Mouse (Mus musculus) CH12.LX (cell line): ENCODE data around the gene Serac1. TPM values are rescaled to one million over a fixed set of nuclear protein-coding genes. Genes with fewer than 3 reads are reported as not detected.
A peak's percentile ranks its signal among the peaks of the same experiment; 100 is the strongest.

Source experiments
- DNase-seq: peaks from one replicate; pipeline ENCODE4 v3.0.0-alpha.2; 2013; ENCODE audit errors: extremely low read depth
- H3K27ac ChIP-seq: 2 replicates; pipeline ENCODE4 v1.5.1; 2012; ENCODE audit warnings: low read depth, mild to moderate bottlenecking, control low read depth, moderate library complexity; ENCODE audit not compliant: insufficient read depth
- H3K27me3 ChIP-seq: replicated peaks from 2 replicates; pipeline ENCODE3; 2012; ENCODE audit warnings: inconsistent platforms
- H3K36me3 ChIP-seq, 2 experiments: replicated peaks in 1 of 2; 2 replicates each; pipeline versions ENCODE3 to v1.6.1; 2012; ENCODE audit warnings: inconsistent platforms in 1 of 2, low read length in 1 of 2, mild to moderate bottlenecking in 1 of 2, mixed read lengths in 1 of 2, moderate library complexity in 1 of 2; ENCODE audit not compliant: control insufficient read depth in 1 of 2, insufficient read depth in 1 of 2
- H3K4me1 ChIP-seq, 2 experiments: 2 replicates each; pipeline ENCODE4 v1.6.1; 2012; ENCODE audit warnings: inconsistent platforms in 1 of 2, moderate library complexity in 1 of 2; ENCODE audit not compliant: insufficient read depth in 2 of 2, control insufficient read depth in 1 of 2
- H3K4me2 ChIP-seq: 2 replicates; pipeline ENCODE4 v1.6.1; 2012; ENCODE audit warnings: low read depth, mild to moderate bottlenecking, control low read depth; ENCODE audit not compliant: poor library complexity, insufficient read depth, severe bottlenecking
- H3K4me3 ChIP-seq, 3 experiments: fragments of 150-350 bp in 1 of 3; sonication (generic) in 1 of 3; replicated peaks in 1 of 3; 2 replicates each; pipeline versions ENCODE3 to v1.5.1; 2011 to 2012; ENCODE audit warnings: low read depth in 2 of 3, low read length in 2 of 3, mild to moderate bottlenecking in 2 of 3, moderate library complexity in 2 of 3, control low read depth in 1 of 3, improper control_type of control experiment in 1 of 3, inconsistent platforms in 1 of 3, mixed read lengths in 1 of 3; ENCODE audit not compliant: poor library complexity in 1 of 3
- H3K79me2 ChIP-seq: replicated peaks from 2 replicates; pipeline ENCODE4 v1.6.1; 2012; ENCODE audit warnings: mild to moderate bottlenecking, moderate library complexity; ENCODE audit not compliant: control insufficient read depth, poor library complexity, insufficient read depth, severe bottlenecking; ENCODE audit errors: extremely low read depth
- H3K9ac ChIP-seq: 2 replicates; pipeline ENCODE4 v1.6.1; 2012; ENCODE audit warnings: low read depth, mild to moderate bottlenecking, control low read depth, moderate library complexity; ENCODE audit not compliant: insufficient read depth
- H3K9me3 ChIP-seq: replicated peaks from 2 replicates; pipeline ENCODE3; 2012; ENCODE audit warnings: low read length, inconsistent platforms, mixed read lengths
- BHLHE40 ChIP-seq: IDR thresholded peaks from 2 replicates; pipeline ENCODE4 v1.6.1; 2011; ENCODE audit warnings: mild to moderate bottlenecking, low read depth, low read length, improper control_type of control experiment
- CHD1 ChIP-seq: IDR thresholded peaks from 2 replicates; pipeline ENCODE4 v1.6.1; 2012; ENCODE audit warnings: low read depth, low read length, improper control_type of control experiment, inconsistent platforms
- CHD2 ChIP-seq: IDR thresholded peaks from 2 replicates; pipeline ENCODE4 v1.6.1; 2011; ENCODE audit warnings: low read length, improper control_type of control experiment
- CTCF ChIP-seq, 2 experiments: IDR thresholded peaks in 1 of 2; conservative IDR thresholded peaks in 1 of 2; 2 replicates each; pipeline ENCODE4 v1.5.1; 2011 to 2012; ENCODE audit warnings: low read depth in 2 of 2, low read length in 2 of 2, improper control_type of control experiment in 1 of 2, inconsistent platforms in 1 of 2, mild to moderate bottlenecking in 1 of 2, moderate library complexity in 1 of 2
- E2F4 ChIP-seq: IDR thresholded peaks from 2 replicates; pipeline ENCODE4 v1.6.1; 2011; ENCODE audit warnings: low read depth, low read length, improper control_type of control experiment; ENCODE audit not compliant: insufficient replicate concordance
- ELF1 ChIP-seq: IDR thresholded peaks from 2 replicates; pipeline ENCODE4 v1.6.1; 2014; ENCODE audit warnings: low read depth, mild to moderate bottlenecking, inconsistent platforms, low read length, improper control_type of control experiment
- EP300 ChIP-seq: IDR thresholded peaks from 2 replicates; pipeline ENCODE4 v1.6.1; 2011; ENCODE audit warnings: low read length, improper control_type of control experiment
- ETS1 ChIP-seq: conservative IDR thresholded peaks from 2 replicates; pipeline ENCODE4 v1.6.1; 2012; ENCODE audit warnings: low read depth, mild to moderate bottlenecking, inconsistent platforms, low read length, improper control_type of control experiment, moderate library complexity
- GABPA ChIP-seq: IDR thresholded peaks from 2 replicates; pipeline ENCODE4 v1.6.1; 2012; ENCODE audit warnings: low read depth, low read length, improper control_type of control experiment, inconsistent platforms; ENCODE audit not compliant: insufficient replicate concordance
- HCFC1 ChIP-seq: IDR thresholded peaks from 2 replicates; pipeline ENCODE4 v1.6.1; 2012; ENCODE audit warnings: low read depth, mild to moderate bottlenecking, inconsistent platforms, low read length, improper control_type of control experiment
- JUND ChIP-seq: conservative IDR thresholded peaks from 2 replicates; pipeline ENCODE4 v1.6.1; 2011; ENCODE audit warnings: low read depth, low read length, improper control_type of control experiment
- MAFK ChIP-seq: IDR thresholded peaks from 2 replicates; pipeline ENCODE4 v1.6.1; 2011; ENCODE audit warnings: low read length, improper control_type of control experiment; ENCODE audit not compliant: insufficient replicate concordance
- MAX ChIP-seq: IDR thresholded peaks from 2 replicates; pipeline ENCODE4 v1.6.1; 2011; ENCODE audit warnings: low read length, improper control_type of control experiment
- MAZ ChIP-seq: IDR thresholded peaks from 2 replicates; pipeline ENCODE4 v1.6.1; 2012; ENCODE audit warnings: low read depth, mild to moderate bottlenecking, inconsistent platforms, low read length, improper control_type of control experiment, moderate library complexity
- MXI1 ChIP-seq: IDR thresholded peaks from 2 replicates; pipeline ENCODE4 v1.6.1; 2011; ENCODE audit warnings: mild to moderate bottlenecking, low read depth, low read length, improper control_type of control experiment
- MYC ChIP-seq: IDR thresholded peaks from 2 replicates; pipeline ENCODE4 v1.6.1; 2011; ENCODE audit warnings: low read depth, mild to moderate bottlenecking, improper control_type of control experiment, low read length
- NELFE ChIP-seq: IDR thresholded peaks from 2 replicates; pipeline ENCODE4 v1.6.1; 2011; ENCODE audit warnings: low read depth, low read length, improper control_type of control experiment
- NRF1 ChIP-seq: IDR thresholded peaks from 2 replicates; pipeline ENCODE4 v1.6.1; 2014; ENCODE audit warnings: low read depth, mild to moderate bottlenecking, inconsistent platforms, low read length, improper control_type of control experiment, moderate library complexity
- PAX5 ChIP-seq: IDR thresholded peaks from 2 replicates; pipeline ENCODE4 v1.6.1; 2012; ENCODE audit warnings: low read length, inconsistent platforms, mixed read lengths
- POLR2AphosphoS2 ChIP-seq: IDR thresholded peaks from 2 replicates; pipeline ENCODE4 v1.6.1; 2011; ENCODE audit warnings: low read depth, low read length, improper control_type of control experiment
- SIN3A ChIP-seq: IDR thresholded peaks from 2 replicates; pipeline ENCODE4 v1.6.1; 2012; ENCODE audit warnings: low read length, improper control_type of control experiment, inconsistent platforms
- SMC3 ChIP-seq: IDR thresholded peaks from 2 replicates; pipeline ENCODE4 v1.6.1; 2011; ENCODE audit warnings: low read depth, low read length, improper control_type of control experiment
- TBP ChIP-seq: conservative IDR thresholded peaks from 2 replicates; pipeline ENCODE4 v1.6.1; 2011; ENCODE audit warnings: low read depth, low read length, improper control_type of control experiment
- TCF12 ChIP-seq: IDR thresholded peaks from 2 replicates; pipeline ENCODE4 v1.6.1; 2014; ENCODE audit warnings: low read depth, mild to moderate bottlenecking, inconsistent platforms, low read length, improper control_type of control experiment
- UBTF ChIP-seq: IDR thresholded peaks from 2 replicates; pipeline ENCODE4 v1.6.1; 2012; ENCODE audit warnings: low read depth, mild to moderate bottlenecking, inconsistent platforms, low read length, improper control_type of control experiment, moderate library complexity
- USF1 ChIP-seq: IDR thresholded peaks from 2 replicates; pipeline ENCODE4 v1.6.1; 2014; ENCODE audit warnings: low read depth, mild to moderate bottlenecking, inconsistent platforms, low read length, improper control_type of control experiment
- ZC3H11A ChIP-seq: IDR thresholded peaks from 2 replicates; pipeline ENCODE4 v1.6.1; 2012; ENCODE audit warnings: low read depth, mild to moderate bottlenecking, inconsistent platforms, low read length, improper control_type of control experiment
- ZKSCAN1 ChIP-seq: IDR thresholded peaks from 2 replicates; pipeline ENCODE4 v1.6.1; 2012; ENCODE audit warnings: low read depth, inconsistent platforms, low read length, improper control_type of control experiment, borderline replicate concordance
- ZMIZ1 ChIP-seq: IDR thresholded peaks from 2 replicates; pipeline ENCODE4 v1.6.1; 2012; ENCODE audit warnings: low read depth, mild to moderate bottlenecking, inconsistent platforms, low read length, improper control_type of control experiment
- ZNF384 ChIP-seq: IDR thresholded peaks from 2 replicates; pipeline ENCODE4 v1.6.1; 2012; ENCODE audit warnings: low read depth, low read length, improper control_type of control experiment, inconsistent platforms
- dilution Hi-C: fragments of 300-500 bp; cut with MboI; formaldehyde crosslinking; loops from 2 replicates; pipeline ENCODE4 v1.14.3; 2020; ENCODE audit warnings: low sequenced_read_pairs; ENCODE audit not compliant: extremely low pct_unique_long_range_greater_than_20kb, extremely low pct_ligation_motif_present
- in situ Hi-C: fragments of 300-500 bp; cut with MboI; formaldehyde crosslinking; loops from 3 replicates; pipeline ENCODE4 v1.14.3; 2019; ENCODE audit warnings: low sequenced_read_pairs, low pct_ligation_motif_present, low pct_unique_long_range_greater_than_20kb, mixed read lengths
- polyA plus RNA-seq: library from polyadenylated mRNA; unstranded; fragments of >175 nt; gene quantifications from 2 replicates; pipeline ENCODE4 v1.2.1, GENCODE M21; 2012; ENCODE audit warnings: low read depth; ENCODE audit not compliant: insufficient read length
- total RNA-seq, 2 experiments: library from RNA; depleted of rRNA; stranded (reverse); fragments of 300-350 nt in 1 of 2; fragments of >200 nt in 1 of 2; gene quantifications; 2 replicates each; pipeline ENCODE4 v1.2.3; 2012 to 2014

The Serac1 gene
- total and polyA plus RNA-seq, 3 experiments = 1.9 to 2.9 (median 2.1) TPM

- peak overlapping the region in 1 of 3 experiments; percentile 6 for H3K4me3 ChIP-seq
- dilution Hi-C loops = no loop called here
- in situ Hi-C loops = loop anchor here (25.0 kb wide), 1 partner anchor 579 kb away; the partner anchor contains the start of gene Tmem242
Measured at GRCm38 (mm10) chr17:6016213-6016780, 63.2 kb downstream of the Serac1 start.

GRCm38 (mm10) chr17:6014985-6015384 lies 64.6 kb downstream of the Serac1 start:
- H3K27me3 ChIP-seq = no peaks in the 10 kb centered on the region
- H3K36me3 ChIP-seq = peaks cover 2 to 54% of the 10 kb centered on the region in 2 experiments
- peak; percentile 90 for DNase-seq
- peak overlapping the region in 2 of 3 experiments; percentile 6 to 20 for H3K4me3 ChIP-seq
- peak overlapping the region; percentile 85 for H3K27ac ChIP-seq
- no peaks in the 10 kb centered on the region for H3K79me2 ChIP-seq
- peak overlapping the region; percentile 35; the same call in 1 of the 2 replicates for H3K4me2 ChIP-seq
- dilution Hi-C loops (no loop called here), in situ Hi-C loops (loop anchor here (5.0 to 25.0 kb wide), 2 partner anchors 38 to 578 kb away; partner anchors contain the start of gene Tmem242)
- peak overlapping the region; percentile 18; the same call in 1 of the 2 replicates for H3K9ac ChIP-seq
- peaks cover 38 to 63% of the 10 kb centered on the region in 2 experiments for H3K4me1 ChIP-seq
- H3K9me3 ChIP-seq = no peaks in the 10 kb centered on the region
- TF ChIP-seq CHD2 = peak; percentile 47; the same call in 1 of the 2 replicates
- TF ChIP-seq POLR2AphosphoS2 = no peak
- TF ChIP-seq TCF12 = peak; percentile 95
- no peak for TF ChIP-seq ZKSCAN1
- no peak for TF ChIP-seq ZC3H11A
- no peak for TF ChIP-seq ZNF384
- TF ChIP-seq SMC3 = peak; percentile 3; the same call in 1 of the 2 replicates
- TF ChIP-seq ELF1 = peak; percentile 54; the same call in 1 of the 2 replicates
- TF ChIP-seq CTCF (conservative IDR thresholded peaks at IDR 0.05 in 1 of 2, IDR thresholded peaks at IDR 0.05 in 1 of 2; ENCODE audit: low read depth in 2 of 2, low read length in 2 of 2) = no peak
- peak; percentile 66; the same call in 1 of the 2 replicates for TF ChIP-seq MAFK
- no peak; the same call in none of the 2 replicates for TF ChIP-seq JUND
- TF ChIP-seq BHLHE40 = peak; percentile 84
- TF ChIP-seq MAZ = peak; percentile 75
- TF ChIP-seq NRF1 = no peak
- TF ChIP-seq USF1 = no peak
- TF ChIP-seq SIN3A = peak; percentile 70; the same call in 1 of the 2 replicates
- no peak for TF ChIP-seq E2F4
- TF ChIP-seq MYC = no peak
- peak; percentile 94 for TF ChIP-seq ETS1
- peak; percentile 90 for TF ChIP-seq EP300
- TF ChIP-seq MAX = peak; percentile 58
- no peak for TF ChIP-seq PAX5
- TF ChIP-seq ZMIZ1 = peak; percentile 50
- TF ChIP-seq UBTF = no peak
- no peak for TF ChIP-seq CHD1
- TF ChIP-seq TBP = peak; percentile 81
- 0 out of 2 replicates have a peak, but pooled peaks have one; percentile 32 for TF ChIP-seq NELFE
- peak; percentile 12; the same call in 1 of the 2 replicates for TF ChIP-seq MXI1

More at GRCm38 (mm10) chr17:6016213-6016780, 63.2 kb downstream of the Serac1 start:
- no peaks in the 10 kb centered on the region for H3K27me3 ChIP-seq
- H3K4me2 ChIP-seq = no peak overlapping the region
- H3K36me3 ChIP-seq = peaks cover 2 to 48% of the 10 kb centered on the region in 2 experiments
- TF ChIP-seq CHD1 = no peak; the same call in 1 of the 2 replicates
- no peak for TF ChIP-seq HCFC1
- 0 out of 2 replicates have a peak, but pooled peaks have one; percentile 20 for TF ChIP-seq BHLHE40
- TF ChIP-seq GABPA = no peak
- TF ChIP-seq ZC3H11A = no peak
- TF ChIP-seq ELF1 = peak; percentile 43; the same call in 1 of the 2 replicates
- no peak for TF ChIP-seq TCF12
- TF ChIP-seq ETS1 = peak; percentile 60
- TF ChIP-seq, all 38 proteins: peak for 3
- H3K4me1 ChIP-seq = peaks cover 37 to 70% of the 10 kb centered on the region in 2 experiments
- no peaks in the 10 kb centered on the region for H3K79me2 ChIP-seq
- peak; percentile 51 for DNase-seq
- H3K9ac ChIP-seq = 0 out of 2 replicates have a peak overlapping the region, but pooled peaks have one; percentile 16
- H3K9me3 ChIP-seq = no peaks in the 10 kb centered on the region
- H3K27ac ChIP-seq = peak overlapping the region; percentile 85
